Mouse (Mus musculus) adrenal gland, adult (tissue): ENCODE results near the gene Eml6.
"Not testable (repeated sequence)": the region's sequence is repeated elsewhere in the genome, so short reads cannot be mapped to it uniquely, and the experiment has no call there.

ENCODE experiments used
- DNase-seq, 2 experiments: peaks; one replicate each; pipeline ENCODE4 v3.0.0; 2022 to 2023; ENCODE audit warnings: low spot score in 1 of 2; ENCODE audit not compliant: inconsistent age in 2 of 2

Gene Eml6

GRCm38 (mm10) chr11:29861040-29861439, 164.8 kb downstream of the Eml6 start:
- no peak for DNase-seq

GRCm38 (mm10) chr11:29840606-29841227, 185.1 kb downstream of the Eml6 start:
- no peak for DNase-seq

- DNase-seq: peak; percentile 39 to 79
These were observed 186.1 kb downstream of the Eml6 start for GRCm38 (mm10) chr11:29839781-29840180.

GRCm38 (mm10) chr11:29837066-29837465, 188.8 kb downstream of the Eml6 start:
- peak in 1 of 2 experiments; percentile 50 for DNase-seq

GRCm38 (mm10) chr11:29827729-29828128, 198.1 kb downstream of the Eml6 start:
- no peak for DNase-seq

GRCm38 (mm10) chr11:29826001-29826400, 199.8 kb downstream of the Eml6 start:
- no peak for DNase-seq

- DNase-seq: not testable (repeated sequence)
These were observed 200.5 kb downstream of the Eml6 start, which contains the start of gene 4931440F15Rik for GRCm38 (mm10) chr11:29825271-29825718. Gene 4931440F15Rik, minus strand, starts transcription at chr11:29825668.

- DNase-seq: not testable (repeated sequence)
These were observed 201.2 kb downstream of the Eml6 start for GRCm38 (mm10) chr11:29824474-29825270.

- DNase-seq: no peak
These were observed 202.7 kb downstream of the Eml6 start for GRCm38 (mm10) chr11:29823141-29823540.

GRCm38 (mm10) chr11:29815670-29816069, 210.2 kb downstream of the Eml6 start:
- DNase-seq: no peak

GRCm38 (mm10) chr11:29815261-29815660, 210.6 kb downstream of the Eml6 start:
- DNase-seq: no peak

GRCm38 (mm10) chr11:29813267-29813666, 212.6 kb downstream of the Eml6 start:
- no peak for DNase-seq

- no peak for DNase-seq
These were observed 213.4 kb downstream of the Eml6 start for GRCm38 (mm10) chr11:29812475-29812874.

GRCm38 (mm10) chr11:29810324-29810723, 215.5 kb downstream of the Eml6 start:
- no peak for DNase-seq

GRCm38 (mm10) chr11:29808981-29809589, 216.7 kb downstream of the Eml6 start:
- no peak for DNase-seq

GRCm38 (mm10) chr11:29808173-29808980, 217.5 kb downstream of the Eml6 start:
- DNase-seq: peak; percentile 25 to 78

GRCm38 (mm10) chr11:29807325-29807724, 218.5 kb downstream of the Eml6 start:
- no peak for DNase-seq

- DNase-seq: no peak
These were observed 224.1 kb downstream of the Eml6 start for GRCm38 (mm10) chr11:29801432-29802427.

GRCm38 (mm10) chr11:29799839-29800238, 226.0 kb downstream of the Eml6 start:
- no peak for DNase-seq

- no peak for DNase-seq
These were observed 230.7 kb downstream of the Eml6 start for GRCm38 (mm10) chr11:29795106-29795505.
